Mouse (Mus musculus) layer of hippocampus, adult 18-20 months (tissue): ENCODE measurements around the gene Dnal4. TPM values are rescaled to one million over a fixed set of nuclear protein-coding genes. Genes with fewer than 3 reads are reported as not detected.

Experiments used
- DNase-seq, 2 experiments: peaks; one replicate each; pipeline ENCODE4 v3.0.0; 2022; ENCODE audit warnings: low spot score in 2 of 2
- total RNA-seq, 2 experiments: library from RNA; stranded (reverse); gene quantifications; 2 replicates each; pipeline ENCODE4 v1.2.3; 2021

Dnal4 gene
- total RNA-seq, 2 experiments from 2014 or later: 61.7 to 68.7 TPM

DNA sequence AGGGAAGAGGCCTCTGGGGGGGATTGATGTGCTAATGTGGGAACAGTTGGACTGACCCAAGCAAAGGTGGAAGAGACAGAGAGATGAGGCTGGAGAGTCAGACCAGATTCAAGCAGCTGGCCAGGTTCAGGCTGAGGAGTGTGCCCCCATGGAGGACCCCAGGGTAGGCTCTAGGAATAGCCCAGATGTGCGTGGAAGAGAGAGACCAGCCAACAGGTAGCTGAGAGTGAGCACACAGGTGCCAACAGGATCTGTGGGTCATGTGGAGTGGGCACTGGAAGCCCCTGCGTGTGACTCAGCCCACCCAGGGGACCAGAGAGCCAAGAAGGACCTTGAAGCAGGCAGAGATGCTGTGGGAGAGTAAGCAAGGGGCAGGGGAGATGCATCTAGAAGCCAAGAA lies 24.0 kb upstream of the Dnal4 start:
- no peak for DNase-seq

- DNase-seq: no peak
Measured at GRCm38 (mm10) chr15:79800701-79801100, 23.1 kb upstream of the Dnal4 start.

DNA sequence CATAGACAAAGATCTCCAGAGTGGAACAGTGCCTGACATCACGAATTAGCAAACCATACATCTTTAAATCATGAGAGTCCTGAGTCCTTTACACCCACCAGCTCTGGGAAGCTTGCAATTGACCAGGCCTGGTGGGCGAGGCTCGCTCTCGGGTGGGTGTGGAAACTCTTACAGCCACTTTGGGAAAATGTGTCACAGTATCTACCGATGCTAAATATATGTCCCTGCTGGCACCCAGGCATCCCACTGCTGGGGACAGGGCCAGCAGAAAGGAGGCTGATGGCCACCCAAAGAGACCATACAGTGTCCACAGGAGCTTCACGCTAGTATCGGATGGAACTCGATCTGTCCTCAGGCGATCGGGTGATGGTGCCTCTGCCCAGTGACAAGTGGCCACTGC lies 20.9 kb upstream of the Dnal4 start:
- DNase-seq: peak in 1 of 2 experiments; percentile 26

DNA sequence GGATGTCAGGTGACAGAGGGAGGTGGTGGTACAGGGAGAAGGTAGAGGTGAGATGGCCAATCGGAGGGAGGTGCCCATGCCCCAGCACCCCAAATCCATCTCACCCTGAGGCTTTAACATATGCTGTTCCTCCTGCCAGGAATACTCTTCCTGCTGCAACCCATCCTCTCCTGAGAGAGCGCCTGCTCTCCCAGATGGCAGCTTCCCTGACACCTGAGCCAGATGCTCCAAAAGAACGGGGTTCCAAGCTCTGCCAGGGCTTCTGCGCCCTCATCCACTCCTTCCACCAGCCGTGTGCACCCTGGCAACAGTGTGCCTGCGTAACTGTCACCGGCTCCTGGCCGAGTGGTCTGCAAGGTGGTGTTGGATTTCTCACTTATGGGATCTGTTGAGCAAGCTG lies 20.0 kb upstream of the Dnal4 start:
- DNase-seq: peak in 1 of 2 experiments; percentile 23

GRCm38 (mm10) chr15:79797096-79797495 lies 19.4 kb upstream of the Dnal4 start:
- no peak for DNase-seq

- peak; percentile 73 to 89 for DNase-seq
Measured at GRCm38 (mm10) chr15:79796256-79796655, 18.6 kb upstream of the Dnal4 start.

DNA sequence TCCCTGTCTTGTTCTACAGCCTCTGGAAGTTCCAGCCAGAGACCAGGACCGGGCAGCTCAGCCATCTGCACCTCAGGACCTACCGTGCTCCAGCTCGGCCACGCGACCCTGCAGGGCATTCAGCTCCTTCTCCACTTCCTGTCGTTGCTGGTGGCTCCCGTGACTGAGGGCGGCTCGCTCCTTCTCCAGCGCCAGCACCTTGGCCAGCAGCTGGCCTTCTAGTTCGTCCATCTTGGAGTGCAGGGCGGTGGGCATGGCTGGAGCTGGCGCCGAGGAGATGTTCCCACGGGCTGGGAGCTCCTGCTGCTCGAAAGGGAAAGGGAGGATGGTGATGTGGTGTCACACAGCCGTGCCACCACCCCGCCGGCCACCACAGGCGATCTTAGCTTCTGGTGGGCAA lies 16.5 kb upstream of the Dnal4 start:
- DNase-seq: no peak

GRCm38 (mm10) chr15:79793076-79793475 lies 15.4 kb upstream of the Dnal4 start:
- DNase-seq: no peak

GRCm38 (mm10) chr15:79792455-79792854 lies 14.8 kb upstream of the Dnal4 start:
- DNase-seq: peak in 1 of 2 experiments; percentile 18

- no peak for DNase-seq
Measured at GRCm38 (mm10) chr15:79791502-79791901, 13.9 kb upstream of the Dnal4 start.

GRCm38 (mm10) chr15:79790905-79791304 lies 13.3 kb upstream of the Dnal4 start:
- DNase-seq: no peak

DNA sequence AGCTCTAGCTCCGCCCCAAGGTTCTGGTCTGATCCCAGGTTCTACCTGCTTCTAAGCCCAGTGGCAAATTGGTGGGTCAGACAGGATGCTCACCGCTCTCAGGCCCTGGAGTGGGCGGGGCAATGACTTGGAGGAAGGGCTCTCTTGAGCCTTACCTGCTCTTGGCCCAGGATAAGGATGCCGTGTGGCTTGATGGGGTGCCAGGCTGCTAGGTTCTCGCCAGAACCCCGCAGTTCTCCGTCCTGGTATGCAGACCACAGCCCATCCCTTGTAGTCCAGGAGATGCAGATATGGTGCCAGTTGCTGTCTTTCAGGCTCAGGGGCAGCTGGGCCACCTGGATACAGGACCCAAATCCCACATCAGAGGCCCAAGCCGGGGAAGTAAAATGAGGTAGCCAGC lies 12.5 kb upstream of the Dnal4 start:
- no peak for DNase-seq

GRCm38 (mm10) chr15:79787815-79788214 lies 10.2 kb upstream of the Dnal4 start:
- DNase-seq: no peak

DNA sequence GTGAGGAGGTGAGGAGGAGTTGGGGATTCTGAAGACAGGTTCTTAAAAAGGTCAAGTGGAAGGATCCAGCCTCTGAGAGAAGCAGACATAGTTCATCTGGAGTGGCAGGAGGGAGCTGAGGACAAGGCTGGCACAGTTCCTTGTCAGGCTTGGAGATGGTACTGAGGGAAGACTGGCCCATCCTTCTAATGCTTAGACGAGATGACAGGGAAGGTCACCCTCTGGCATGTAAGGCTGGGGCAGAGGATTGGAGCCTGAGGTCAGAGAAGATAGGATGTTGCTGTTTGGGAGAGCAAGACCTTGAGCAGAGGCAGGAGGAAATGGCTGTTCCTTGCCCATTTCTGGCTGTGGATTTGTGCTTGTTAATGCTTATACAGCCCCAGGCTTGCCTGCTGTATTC lies 7.4 kb upstream of the Dnal4 start:
- no peak for DNase-seq

DNA sequence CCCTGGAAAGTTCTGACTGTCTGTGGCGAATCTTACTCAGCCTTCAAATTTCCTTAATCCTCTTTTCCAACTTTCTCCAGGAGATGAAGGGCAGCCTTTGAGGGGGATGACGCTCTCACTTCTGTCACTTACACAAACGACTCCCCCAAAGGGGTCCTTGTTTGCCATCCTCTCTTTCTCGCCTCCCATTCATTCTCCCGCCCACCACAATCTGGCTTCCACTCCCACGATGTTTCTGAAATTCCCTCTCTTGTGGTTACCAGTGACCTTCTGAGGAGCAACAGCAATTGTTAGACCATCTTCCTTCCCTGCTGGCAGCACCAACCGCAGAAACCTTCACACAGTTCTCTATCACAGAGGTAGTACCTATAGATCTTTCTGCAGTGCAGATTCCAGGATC lies 2.0 kb downstream of the Dnal4 start:
- DNase-seq: no peak

DNA sequence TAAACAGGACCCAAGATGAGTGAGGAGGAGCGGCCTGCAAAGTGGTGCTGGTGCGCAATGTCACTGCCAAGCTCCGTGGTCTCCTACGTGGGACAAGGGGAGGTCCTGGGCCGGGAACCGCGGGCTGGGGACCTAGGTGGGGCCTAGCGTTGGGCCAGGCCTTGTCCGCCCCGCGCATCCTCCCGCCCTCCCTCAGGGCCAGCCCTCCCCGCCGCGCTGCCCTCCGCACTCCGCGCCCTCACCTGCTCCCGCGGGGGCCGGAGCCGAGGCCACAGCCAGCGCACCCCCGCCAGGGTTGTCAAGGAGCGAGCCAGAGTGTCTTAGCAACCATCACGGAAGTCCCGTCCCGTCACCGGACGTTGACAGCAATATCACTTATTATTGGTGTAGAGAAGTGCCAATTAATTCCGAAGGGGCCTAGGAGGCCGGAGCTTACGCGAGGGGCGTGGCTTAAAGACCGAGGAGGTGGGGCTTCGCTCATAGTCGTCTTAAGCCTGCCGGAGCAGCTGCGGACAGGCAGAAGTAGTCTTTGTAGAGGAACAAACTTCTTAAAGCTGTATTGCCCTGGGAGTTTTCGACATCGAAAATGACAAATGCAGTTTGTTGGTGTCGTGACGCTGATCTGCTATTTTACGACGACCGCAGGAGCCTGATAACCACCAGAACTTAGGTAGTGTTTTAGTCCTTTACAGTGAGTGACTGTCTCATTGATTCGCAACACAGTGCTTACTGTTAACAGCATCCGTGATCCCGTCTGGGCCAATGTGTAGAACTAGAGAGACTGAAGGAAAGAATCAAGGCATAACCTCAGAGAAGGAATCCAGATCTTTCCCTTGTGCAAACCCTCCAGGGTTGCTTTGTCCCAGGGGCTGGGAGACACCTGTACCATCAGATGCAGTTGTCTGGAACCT lies 3.3 kb downstream of the Dnal4 start:
- peak; percentile 94 to 98 for DNase-seq

DNA sequence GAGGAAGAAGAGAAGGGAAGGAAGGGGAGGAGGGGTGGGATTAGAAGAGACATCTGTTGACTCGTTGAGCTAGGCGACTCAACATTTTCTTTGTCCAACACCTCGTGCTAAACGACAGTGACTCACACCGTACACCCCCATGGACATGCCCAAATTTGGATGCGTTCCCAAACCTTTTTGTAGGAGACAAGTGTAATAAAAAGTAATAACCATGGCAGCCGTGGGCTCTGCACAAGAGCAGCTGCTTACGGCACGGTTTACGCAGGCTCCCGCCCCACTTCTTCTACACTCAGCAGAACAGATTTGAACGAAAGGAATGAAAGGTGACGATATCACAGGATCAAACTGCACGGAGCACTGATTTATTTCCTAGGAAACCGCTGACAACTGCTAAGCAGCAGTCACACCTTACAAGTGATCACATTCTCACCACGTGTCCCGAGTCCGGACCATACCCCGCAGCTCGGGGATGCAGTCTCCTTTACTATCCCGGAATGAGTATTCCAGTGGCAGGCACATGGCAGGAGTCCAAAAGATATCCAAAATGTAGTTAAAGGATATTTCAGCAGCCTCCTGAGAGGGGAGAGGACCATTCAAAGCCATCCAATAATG lies 6.9 kb downstream of the Dnal4 start:
- peak in 1 of 2 experiments; percentile 63 for DNase-seq

DNA sequence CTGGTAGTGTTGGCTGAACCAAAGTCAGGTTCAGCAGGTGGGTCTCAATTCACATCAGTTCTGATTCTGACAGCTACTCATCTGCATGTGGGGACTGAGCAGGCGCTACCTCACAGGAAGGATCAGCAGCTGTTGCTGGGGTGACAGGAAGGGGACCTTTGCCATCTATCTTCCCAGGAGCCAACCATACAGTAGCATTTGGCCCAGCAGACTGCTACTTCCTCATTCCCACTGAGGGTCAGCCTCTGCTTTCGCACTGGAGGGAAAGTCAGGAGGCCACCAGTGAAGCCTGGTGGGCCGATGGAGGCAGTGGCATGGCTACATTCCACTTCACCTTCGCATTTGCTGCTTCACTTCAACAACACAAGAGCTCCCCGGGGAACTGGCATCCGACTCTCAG lies 9.3 kb downstream of the Dnal4 start:
- no peak for DNase-seq

DNA sequence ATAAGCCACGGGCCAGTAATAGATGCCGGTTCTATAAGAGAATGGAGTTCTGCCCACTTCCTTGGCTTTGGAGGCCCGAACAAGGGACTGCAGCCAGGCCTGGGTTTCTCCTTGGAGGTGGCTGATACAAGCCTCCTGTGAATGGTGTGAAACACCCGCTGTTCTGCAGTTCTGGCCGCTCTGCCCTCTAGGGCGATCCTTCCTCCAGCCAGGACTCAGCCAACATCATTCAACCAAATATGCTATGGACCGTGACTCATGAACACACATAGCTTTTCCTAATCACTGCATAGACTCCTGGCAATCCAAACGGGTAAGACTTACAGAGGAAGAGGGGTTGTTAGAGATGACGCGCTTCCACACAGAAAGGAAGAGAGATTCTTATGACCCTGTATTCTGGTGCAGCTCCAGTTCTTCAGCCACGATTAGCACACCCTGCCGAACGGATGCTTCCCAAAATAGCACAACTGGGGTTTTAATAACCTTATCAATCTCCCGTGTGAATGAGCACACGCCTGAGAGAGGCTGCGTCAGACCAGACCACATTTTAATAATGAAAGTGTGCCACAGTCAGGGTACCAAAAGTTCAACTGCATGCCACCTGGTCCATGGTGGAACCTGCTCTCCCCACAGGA lies 10.2 kb downstream of the Dnal4 start:
- DNase-seq: no peak

DNA sequence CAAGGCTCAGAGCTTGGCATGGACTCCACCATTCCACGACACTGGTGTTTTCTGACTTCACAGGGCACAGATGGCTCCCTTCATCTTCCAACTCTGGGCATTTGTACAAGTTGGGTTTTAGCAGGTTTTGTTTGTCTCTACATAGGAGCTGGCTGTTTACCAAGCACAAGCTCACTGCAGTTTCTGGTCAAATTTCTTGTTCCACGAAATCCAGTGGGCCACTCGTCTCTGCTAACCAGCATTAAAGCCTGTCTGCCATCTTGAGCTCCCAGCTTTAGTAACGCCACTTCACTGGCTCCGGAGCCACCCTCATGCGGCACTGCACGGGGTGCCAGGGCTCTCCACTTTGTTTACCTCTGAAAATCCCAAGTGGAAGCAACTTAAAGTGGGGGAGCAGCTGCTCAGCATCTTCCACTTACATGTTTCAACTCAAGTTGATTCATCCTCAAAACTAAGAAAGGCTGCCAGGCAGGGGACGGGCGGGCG lies 11.0 kb downstream of the Dnal4 start:
- peak in 1 of 2 experiments; percentile 77 for DNase-seq

DNA sequence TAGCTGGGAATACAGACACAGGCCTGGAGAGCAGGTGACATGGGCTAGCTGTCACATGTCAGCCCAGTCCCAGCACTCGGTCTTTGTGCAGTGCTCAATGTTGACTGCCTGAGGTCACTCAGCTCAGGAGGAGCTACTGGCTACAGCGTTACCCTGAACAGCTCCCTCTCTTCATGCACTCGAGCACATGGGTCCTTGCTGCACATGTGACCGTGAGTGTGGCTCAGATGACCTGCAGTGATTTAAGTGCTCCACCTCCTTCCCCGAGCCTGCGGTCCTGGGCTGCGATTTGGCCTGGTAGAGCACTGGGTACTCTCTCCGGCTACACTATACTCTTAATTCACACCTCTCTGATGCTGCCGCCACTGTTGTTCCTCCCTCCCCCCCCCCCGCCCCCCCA lies 11.5 kb downstream of the Dnal4 start:
- no peak for DNase-seq

GRCm38 (mm10) chr15:79765361-79765760 lies 12.3 kb downstream of the Dnal4 start:
- DNase-seq: no peak
